Mouse (Mus musculus) lung, postnatal 36 days (tissue): ENCODE results near the gene Bmp4.

Experiments
- DNase-seq: peaks from one replicate; pipeline ENCODE4 v3.0.0; 2022; ENCODE audit warnings: mixed read lengths

Bmp4 gene

GRCm38 (mm10) chr14:46385701-46386477 lies 4.6 kb downstream of the Bmp4 start:
- no peak for DNase-seq

GRCm38 (mm10) chr14:46384946-46385691 lies 5.3 kb downstream of the Bmp4 start:
- DNase-seq, result no peak

DNA sequence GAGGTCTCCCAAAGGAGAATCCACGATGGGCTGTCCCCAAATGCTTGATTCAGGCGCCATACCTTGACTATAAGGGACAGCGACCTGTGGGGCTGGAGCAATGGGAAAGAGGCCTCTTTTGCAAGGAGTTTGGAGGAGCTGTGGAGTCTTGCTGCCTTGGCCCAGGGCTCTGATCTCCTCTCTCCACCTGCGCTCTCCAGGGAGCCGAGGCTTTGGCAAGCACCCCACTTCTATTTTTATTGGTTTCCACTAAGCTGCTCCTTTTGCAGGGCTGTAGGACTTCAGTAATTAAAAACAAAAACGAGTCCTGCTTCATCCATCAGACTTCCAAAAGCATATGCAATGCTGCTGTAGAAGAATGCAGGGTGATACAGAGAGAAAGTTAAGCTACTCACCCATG lies 9.0 kb downstream of the Bmp4 start:
- no peak for DNase-seq

GRCm38 (mm10) chr14:46380286-46380721 lies 10.2 kb downstream of the Bmp4 start:
- DNase-seq, result peak; percentile 23

GRCm38 (mm10) chr14:46379285-46379684 lies 11.2 kb downstream of the Bmp4 start, which contains the start of gene Gm15217:
TSS of gene Gm15217 (plus strand) at chr14:46379414.
- DNase-seq, result no peak

DNA sequence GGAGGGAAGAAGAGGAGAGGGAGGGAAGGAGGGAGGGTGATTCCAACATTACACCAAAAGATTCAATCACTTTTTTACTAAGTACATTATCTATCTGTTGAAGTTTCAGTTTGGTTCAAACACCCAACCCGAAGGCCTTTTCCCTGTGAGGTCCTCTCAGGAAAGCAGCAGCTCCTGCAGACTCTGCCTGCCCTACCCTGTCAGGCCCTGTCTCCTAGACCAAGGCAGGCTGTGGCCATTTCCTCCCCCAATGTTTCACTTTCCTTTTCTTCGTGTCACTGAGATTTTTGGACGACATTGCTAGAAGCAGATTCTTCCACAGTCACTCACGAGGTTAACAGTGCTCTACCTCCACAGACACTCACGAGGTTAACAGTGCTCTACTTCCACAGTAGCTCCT lies 14.7 kb downstream of the Bmp4 start:
- DNase-seq, result no peak

- DNase-seq, result no peak
Measured at GRCm38 (mm10) chr14:46372452-46372851, 18.0 kb downstream of the Bmp4 start.

DNA sequence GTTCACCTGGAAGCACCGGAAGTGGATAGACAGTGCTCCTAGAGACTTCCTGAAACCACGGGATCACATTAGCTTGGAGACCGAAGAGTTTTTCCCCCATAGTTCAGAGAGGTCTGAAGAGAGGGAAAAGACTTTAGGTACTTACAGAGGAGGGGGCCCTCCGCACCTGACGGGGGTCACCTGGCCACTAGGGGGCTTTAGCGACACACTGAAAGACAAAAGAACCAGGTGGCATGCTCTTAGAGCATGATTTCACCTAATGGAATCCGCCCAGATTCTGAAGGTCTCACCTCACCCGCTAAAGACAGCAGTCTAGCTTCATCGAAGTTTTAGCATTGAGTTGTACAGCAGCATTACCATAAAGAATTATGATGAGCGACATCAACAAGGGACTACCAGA lies 27.3 kb downstream of the Bmp4 start:
- peak; percentile 71 for DNase-seq

DNA sequence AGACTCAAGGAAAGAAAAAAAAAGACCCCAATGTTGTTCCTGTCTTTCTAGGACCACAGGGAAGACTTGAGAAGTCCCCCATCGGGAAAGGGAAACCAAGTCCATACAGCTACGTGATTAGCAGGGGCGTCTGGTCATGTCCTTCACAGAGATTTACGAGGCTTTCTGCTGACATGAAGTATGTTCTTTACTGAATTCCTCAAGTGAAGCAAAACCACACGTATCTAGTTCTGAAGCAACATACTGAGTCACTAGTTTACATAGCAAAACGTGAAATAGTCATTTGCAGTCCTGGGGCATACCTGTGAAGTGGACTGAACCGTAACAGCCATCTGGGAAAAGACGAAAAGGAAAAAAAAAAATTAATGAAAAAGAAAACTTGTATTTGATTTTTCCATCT lies 32.8 kb downstream of the Bmp4 start:
- no peak for DNase-seq

- DNase-seq, result no peak
Measured at GRCm38 (mm10) chr14:46357286-46357685, 33.2 kb downstream of the Bmp4 start.

DNA sequence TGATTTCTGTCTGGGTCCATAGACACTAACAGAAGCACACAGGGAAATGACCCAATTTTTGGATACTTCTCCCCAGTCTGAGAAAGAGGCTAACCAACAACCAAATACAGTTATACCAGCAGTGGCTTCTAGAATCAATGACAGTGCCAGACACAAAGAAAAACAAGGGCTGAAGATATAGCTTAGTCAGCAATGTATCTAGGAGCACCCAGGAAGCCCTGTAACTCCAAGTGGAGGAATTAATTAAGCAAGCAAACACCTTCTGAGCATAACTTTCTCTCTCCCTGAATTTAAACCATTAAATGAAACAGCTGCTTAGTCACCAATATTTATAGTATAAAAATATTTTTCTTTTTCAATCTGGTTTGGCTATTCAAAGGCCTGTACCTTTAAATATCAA lies 45.7 kb downstream of the Bmp4 start:
- no peak for DNase-seq

GRCm38 (mm10) chr14:46338801-46339200 lies 51.7 kb downstream of the Bmp4 start:
- DNase-seq, result no peak
